12 mouse cellular contexts compared by ENCODE assay signal in genomic region chr5:20653425-20654185, GRCm38 (mm10).
DNase-seq lines count a peak whose midpoint lies in the region; ATAC-seq and TF ChIP-seq lines count a peak whose summit lies in the region.
"Had no signal": no experiment of that assay in that cellular context is flagged by ENCODE, and none has a peak within 500 bp of the region (broad histone marks: within the 10 kb centered on the region; RNA-seq: fewer than 3 reads in every experiment).

No protein-coding gene starts in this region.

- H3K27me3 ChIP-seq in forebrain, postnatal 0 days (ENCODE audit: insufficient read depth, low read length), result no peaks in the 10 kb centered on the region
- no peaks in the 10 kb centered on the region for H3K27me3 ChIP-seq in forebrain, embryonic 16.5 days (replicated peaks; ENCODE audit: control insufficient read depth, insufficient read depth, low read length)
- H3K27me3 ChIP-seq: liver, embryonic 13.5 days had no signal

- DNase-seq in forebrain, postnatal 0 days, result peak; percentile 35
- DNase-seq in left cerebral cortex, adult 11 months (ENCODE audit: low spot score), result peak; percentile 31
- no peak for DNase-seq in left cerebral cortex, postnatal 10 days (ENCODE audit: extremely low spot score in 1 of 2, low spot score in 2 of 2)
- peak; percentile 48 for DNase-seq in NIH3T3 (ENCODE audit: low read depth)
- DNase-seq in left cerebral cortex, postnatal 25 days (ENCODE audit: low spot score in 2 of 2), result peak; percentile 43 to 79
- DNase-seq in thymus, adult 18-20 months, result no peak
- DNase-seq: cerebellum, postnatal 36 days; liver, embryonic 13.5 days; thymus, postnatal 14 days had no signal

- H3K4me1 ChIP-seq in forebrain, postnatal 0 days (ENCODE audit: insufficient read depth), result no peaks in the 10 kb centered on the region
- H3K4me1 ChIP-seq in forebrain, embryonic 16.5 days (replicated peaks; ENCODE audit: control insufficient read depth, insufficient read depth, low read length), result no peaks in the 10 kb centered on the region; the same call in 1 of the 2 replicates
- H3K4me1 ChIP-seq: liver, embryonic 13.5 days had no signal

- H3K36me3 ChIP-seq in forebrain, postnatal 0 days (ENCODE audit: insufficient read depth), result peaks cover 3% of the 10 kb centered on the region; the same call in 1 of the 2 replicates
- no peaks in the 10 kb centered on the region for H3K36me3 ChIP-seq in forebrain, embryonic 16.5 days (ENCODE audit: control insufficient read depth, insufficient read depth)
- H3K36me3 ChIP-seq: heart, embryonic 15.5 days; liver, embryonic 13.5 days had no signal

- H3K9ac ChIP-seq in forebrain, postnatal 0 days, result no peak overlapping the region
- H3K9ac ChIP-seq in forebrain, embryonic 16.5 days (replicated peaks; ENCODE audit: low read depth, low read length), result no peak overlapping the region
- H3K9ac ChIP-seq: heart, embryonic 15.5 days; liver, embryonic 13.5 days had no signal

- TF ChIP-seq CTCF in forebrain, postnatal 0 days (IDR thresholded peaks at IDR 0.05; ENCODE audit: low read depth), result peak; percentile 52; the same call in 1 of the 2 replicates

- peak overlapping the region; percentile 29; the same call in 1 of the 2 replicates for H3K27ac ChIP-seq in forebrain, postnatal 0 days (ENCODE audit: low read depth, low read length)
- no peak overlapping the region for H3K27ac ChIP-seq in forebrain, embryonic 16.5 days (ENCODE audit: low read length)
- H3K27ac ChIP-seq: heart, embryonic 15.5 days; liver, embryonic 13.5 days had no signal

- no peak overlapping the region for H3K4me2 ChIP-seq in forebrain, postnatal 0 days (ENCODE audit: low read depth)
- no peak overlapping the region for H3K4me2 ChIP-seq in forebrain, embryonic 16.5 days (ENCODE audit: low read length)
- H3K4me2 ChIP-seq: heart, embryonic 15.5 days; liver, embryonic 13.5 days had no signal

- WGBS in forebrain, postnatal 0 days, result 61% methylated on average over 11 of the region's 11 CpGs
- 70% methylated on average over 11 of the region's 11 CpGs for WGBS in forebrain, embryonic 16.5 days

- intact Hi-C loops in left cerebral cortex, postnatal 10 days (cut with DNase I), result no loop called here
- intact Hi-C loops in left cerebral cortex, postnatal 25 days (cut with DNase I), result loop anchor here (10.0 kb wide), 1 partner anchor 1129 kb away; no protein-coding TSS in a partner anchor

- peak; percentile 54 for ATAC-seq in forebrain, postnatal 0 days
- ATAC-seq in forebrain, embryonic 16.5 days, result no peak
- no peak for ATAC-seq in granulocyte monocyte progenitor cell, adult 5-6 weeks (replicated peaks; ENCODE audit: poor library complexity, severe bottlenecking)

- no peaks in the 10 kb centered on the region for H3K9me3 ChIP-seq in forebrain, postnatal 0 days (ENCODE audit: low read length)
- H3K9me3 ChIP-seq in forebrain, embryonic 16.5 days (ENCODE audit: control insufficient read depth, low read length), result no peaks in the 10 kb centered on the region
- H3K9me3 ChIP-seq: heart, embryonic 15.5 days; liver, embryonic 13.5 days had no signal

- H3K4me3 ChIP-seq in forebrain, postnatal 0 days (ENCODE audit: low read depth, low read length), result no peak overlapping the region
- no peak overlapping the region for H3K4me3 ChIP-seq in forebrain, embryonic 16.5 days (replicated peaks; ENCODE audit: low read length)
- H3K4me3 ChIP-seq: heart, embryonic 15.5 days; liver, embryonic 13.5 days had no signal

Comparison
In these comparisons a context has a peak if more than half of its experiments do, and no peak if none do; other contexts are left out.
1. DNase-seq: peak in forebrain, postnatal 0 days (single experiment), left cerebral cortex, adult 11 months (single experiment), NIH3T3 (single experiment) and left cerebral cortex, postnatal 25 days (2 of 2); none in left cerebral cortex, postnatal 10 days (0 of 2) and thymus, adult 18-20 months (0 of 2).